Mouse (Mus musculus) heart, embryonic 14.5 days (tissue): ENCODE measurements around the gene Sfxn3. TPM values are rescaled to one million over a fixed set of nuclear protein-coding genes. Genes with fewer than 3 reads are reported as not detected.

Source experiments
- ATAC-seq: fragments of 200-750 bp; cut with Nextera tagmentation; 2 replicates; pipeline ENCODE4 v1.8.0; 2017; ENCODE audit warnings: low read depth, moderate TSS enrichment; ENCODE audit not compliant: insufficient number of reproducible peaks, insufficient read depth, low FRiP score
- H3K27ac ChIP-seq, 2 experiments: fragments of 200-500 bp in 1 of 2; fragments of 300-500 bp in 1 of 2; sonication (generic) in 1 of 2; replicated peaks in 1 of 2; 2 replicates each; pipeline ENCODE4 v1.5.1; 2012 to 2014; ENCODE audit warnings: low read depth in 2 of 2, low read length in 2 of 2, control low read depth in 1 of 2, mild to moderate bottlenecking in 1 of 2, mixed read lengths in 1 of 2; ENCODE audit not compliant: control insufficient read depth in 1 of 2, insufficient read depth in 1 of 2
- H3K27me3 ChIP-seq: fragments of 300-500 bp; sonication (generic); 2 replicates; pipeline ENCODE4 v1.6.1; 2014; ENCODE audit warnings: mild to moderate bottlenecking, low read length, control low read depth; ENCODE audit not compliant: control insufficient read depth, insufficient read depth
- H3K36me3 ChIP-seq: fragments of 300-500 bp; sonication (generic); 2 replicates; pipeline ENCODE4 v1.6.1; 2014; ENCODE audit warnings: mild to moderate bottlenecking, control low read depth, low read length, mixed read lengths; ENCODE audit not compliant: control insufficient read depth, insufficient read depth
- H3K4me1 ChIP-seq, 2 experiments: fragments of 200-500 bp in 1 of 2; fragments of 300-500 bp in 1 of 2; sonication (generic) in 1 of 2; 2 replicates each; pipeline ENCODE4 v1.6.1; 2012 to 2014; ENCODE audit warnings: low read length in 2 of 2, control low read depth in 1 of 2, mixed read lengths in 1 of 2; ENCODE audit not compliant: control insufficient read depth in 2 of 2, insufficient read depth in 2 of 2
- H3K4me2 ChIP-seq: fragments of 300-500 bp; sonication (generic); 2 replicates; pipeline ENCODE4 v1.6.1; 2014; ENCODE audit warnings: mild to moderate bottlenecking, low read length
- H3K4me3 ChIP-seq, 2 experiments: fragments of 200-500 bp in 1 of 2; fragments of 300-500 bp in 1 of 2; sonication (generic) in 1 of 2; 2 replicates each; pipeline ENCODE4 v1.5.1; 2012 to 2014; ENCODE audit warnings: low read length in 2 of 2, mild to moderate bottlenecking in 2 of 2, control low read depth in 1 of 2, low read depth in 1 of 2, moderate library complexity in 1 of 2; ENCODE audit not compliant: control insufficient read depth in 1 of 2, insufficient read depth in 1 of 2
- H3K9ac ChIP-seq: fragments of 300-500 bp; sonication (generic); 2 replicates; pipeline ENCODE4 v1.6.1; 2014; ENCODE audit warnings: mild to moderate bottlenecking, low read length
- H3K9me3 ChIP-seq: fragments of 300-500 bp; sonication (generic); 2 replicates; pipeline ENCODE4 v1.6.1; 2016; ENCODE audit warnings: low read length, control low read depth; ENCODE audit not compliant: control insufficient read depth
- WGBS: fragments of 180-500 bp; shearing (Covaris S2); extraction: QIAGEN DNeasy Blood & Tissue Kit; methylation state at CpG from one replicate; pipeline ENCODE4 v1.1.7; 2014; 5-methylcytosine and 5-hydroxymethylcytosine counted together
- polyA plus RNA-seq: library from polyadenylated mRNA; unstranded; fragments of >200 nt; fragmentation: Nextera tagmentation; extraction: Ambion mirVana; gene quantifications from 2 replicates; pipeline ENCODE4 v1.2.1, GENCODE M21; 2014

The Sfxn3 gene
- polyA plus RNA-seq, 1 experiment from 2014 or later, result 18.2 TPM

- H3K27ac ChIP-seq, result no peak overlapping the region
- WGBS, result 32% methylated on average over 13 of the region's 13 CpGs
- H3K27me3 ChIP-seq, result peaks cover 37% of the 10 kb centered on the region
- no peak overlapping the region for H3K4me2 ChIP-seq
- no peaks in the 10 kb centered on the region for H3K4me1 ChIP-seq
- no peak for ATAC-seq
- no peak overlapping the region for H3K9ac ChIP-seq
- no peaks in the 10 kb centered on the region for H3K9me3 ChIP-seq
- H3K4me3 ChIP-seq, result no peak overlapping the region
- no peaks in the 10 kb centered on the region for H3K36me3 ChIP-seq
Observed at GRCm38 (mm10) chr19:45040214-45040613, 7.1 kb upstream of the Sfxn3 start.

DNA sequence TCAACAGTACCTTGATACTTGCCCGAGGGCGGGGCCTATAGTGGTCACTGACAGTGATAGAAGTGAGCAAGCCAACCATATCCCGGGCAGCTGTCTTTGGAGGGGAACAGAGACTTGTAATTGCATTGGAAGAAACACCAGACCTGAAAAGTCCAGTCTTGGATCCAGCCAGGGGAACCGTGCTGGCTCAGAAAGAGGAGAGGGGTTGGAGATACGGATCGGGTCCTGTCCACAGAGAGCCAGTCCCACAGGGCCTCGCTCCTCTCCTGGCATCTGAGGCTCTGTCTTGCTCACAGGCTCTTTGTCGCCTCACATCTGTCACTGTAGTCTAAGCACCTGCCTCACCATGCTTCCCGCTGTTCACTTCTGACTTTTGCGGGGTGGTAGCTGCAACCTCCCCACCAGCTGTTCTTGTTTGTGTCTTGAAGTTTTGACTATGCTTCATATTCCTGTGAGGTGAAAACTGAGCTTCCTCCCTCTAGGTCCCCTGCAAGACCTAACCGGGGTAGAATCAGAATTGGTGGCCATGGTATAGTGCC is 2.8 kb upstream of the Sfxn3 start:
- Histone ChIP-seq H3K27ac (no peak overlapping the region), H3K27me3 (peaks cover 46% of the 10 kb centered on the region), H3K4me2 (no peak overlapping the region), H3K4me1 (peaks cover 7 to 21% of the 10 kb centered on the region in 2 experiments), H3K4me3 (no peak overlapping the region), H3K9me3 (no peaks in the 10 kb centered on the region), H3K36me3 (peaks cover 5% of the 10 kb centered on the region; the same call in 1 of the 2 replicates), H3K9ac (no peak overlapping the region)
- 51% methylated on average over 11 of the region's 11 CpGs for WGBS
- no peak for ATAC-seq

DNA sequence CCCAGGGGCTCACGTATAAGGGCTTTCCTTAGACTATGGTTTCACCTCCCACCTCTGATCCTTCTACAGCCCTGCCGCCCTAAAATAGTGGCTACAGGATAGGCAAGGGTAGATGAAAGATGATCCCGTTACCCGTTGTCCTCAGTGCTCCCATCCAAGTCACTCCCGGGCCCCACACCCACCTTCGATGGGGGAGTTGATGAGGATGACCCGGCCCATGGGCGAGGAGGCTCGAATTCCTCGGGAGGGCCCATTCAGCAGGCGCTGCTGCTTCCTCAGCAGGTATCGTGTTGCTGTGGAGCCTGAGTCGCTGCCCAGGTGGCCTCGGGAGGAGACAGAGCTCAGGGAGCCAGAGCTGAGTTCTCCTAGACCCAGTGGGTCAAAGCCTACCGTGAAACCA is 2.1 kb upstream of the Sfxn3 start:
- Histone ChIP-seq H3K9me3 (no peaks in the 10 kb centered on the region), H3K4me2 (no peak overlapping the region), H3K27me3 (peaks cover 42% of the 10 kb centered on the region), H3K27ac (no peak overlapping the region), H3K9ac (no peak overlapping the region), H3K4me1 (peaks cover 7 to 21% of the 10 kb centered on the region in 2 experiments), H3K4me3 (no peak overlapping the region), H3K36me3 (peaks cover 10% of the 10 kb centered on the region)
- ATAC-seq, result no peak
- 32% methylated on average over 15 of the region's 15 CpGs for WGBS

DNA sequence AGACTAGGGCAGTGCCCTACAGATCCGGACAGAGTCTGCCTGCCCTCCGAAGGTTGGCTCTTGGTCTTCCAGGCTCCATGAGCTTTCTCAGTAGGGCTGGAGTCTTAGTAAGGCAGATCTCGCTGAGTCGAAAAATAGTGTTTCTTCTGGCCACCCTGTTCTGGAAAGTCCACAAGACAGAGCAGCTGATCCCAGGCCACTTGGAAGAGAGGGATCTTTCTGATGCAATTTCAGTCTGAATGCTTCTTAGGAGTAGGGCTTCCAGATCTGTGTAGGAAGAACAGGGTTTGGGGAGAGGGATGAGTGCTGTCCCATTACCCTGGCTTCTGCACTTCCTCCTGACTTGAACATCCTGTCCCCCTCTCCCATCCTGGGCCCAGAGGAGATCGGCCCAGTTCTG is 1.7 kb upstream of the Sfxn3 start, which contains the start of gene Pdzd7:
Gene Pdzd7, minus strand, starts transcription at position 67 of the 400 bp plus-strand sequence.
- peak within 1 kb of the TSS; percentile 56 to 59 for H3K4me3 ChIP-seq
- no peak for ATAC-seq

DNA sequence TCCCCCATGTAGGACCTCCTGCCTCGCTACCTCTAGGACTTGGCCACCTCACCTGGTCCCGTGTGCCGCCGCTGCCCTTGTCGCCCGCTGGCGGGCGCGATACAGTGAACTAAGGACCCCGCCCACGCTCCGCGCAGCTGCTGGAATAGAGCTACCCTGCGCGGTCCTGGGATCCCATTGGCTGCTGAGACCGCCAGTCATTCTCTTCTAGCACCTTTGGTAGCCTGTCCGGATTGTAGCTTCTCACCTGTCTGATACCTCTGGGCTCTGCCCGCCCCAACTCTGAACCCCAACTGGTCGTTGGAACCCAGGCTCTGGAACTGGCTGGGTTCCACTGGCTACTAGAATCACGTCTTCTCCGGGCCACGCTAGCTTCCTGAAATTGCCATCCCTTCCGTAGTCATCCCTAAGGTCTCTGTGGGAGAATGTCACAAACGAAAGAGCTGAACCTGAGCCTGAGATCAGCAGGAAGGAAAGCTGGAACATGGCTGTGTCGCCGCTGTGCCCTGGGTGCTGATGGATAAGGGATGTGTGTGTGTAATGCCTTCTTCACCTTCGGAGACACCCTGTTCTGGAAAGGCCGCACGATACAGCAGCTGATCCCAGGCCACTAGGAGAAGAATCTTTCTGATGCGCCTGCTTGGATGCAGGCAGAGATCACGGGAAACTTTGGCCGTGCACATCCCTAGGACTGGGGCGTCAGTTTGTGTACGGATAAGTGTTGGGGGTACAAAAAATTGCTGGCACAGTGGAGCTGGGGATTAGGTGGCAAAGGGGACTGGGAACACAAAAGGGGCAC is 581 bp upstream of the Sfxn3 start:
- peak overlapping the region; percentile 79 for H3K4me2 ChIP-seq
- H3K27me3 ChIP-seq, result peaks cover 33% of the 10 kb centered on the region
- H3K9me3 ChIP-seq, result no peaks in the 10 kb centered on the region
- H3K4me3 ChIP-seq, result peak overlapping the region; percentile 56 to 59
- ATAC-seq, result no peak
- peak overlapping the region; percentile 80 for H3K9ac ChIP-seq
- peaks cover 7 to 21% of the 10 kb centered on the region in 2 experiments for H3K4me1 ChIP-seq
- H3K27ac ChIP-seq, result peak overlapping the region; percentile 88 to 91; a peak in 3 of 4 replicates
- H3K36me3 ChIP-seq, result peaks cover 20% of the 10 kb centered on the region
- WGBS, result 1% methylated on average over 34 of the region's 34 CpGs

More for the DNA sequence above, 1.7 kb upstream of the Sfxn3 start, which contains the start of gene Pdzd7:
- Histone ChIP-seq H3K4me1 (peaks cover 7 to 21% of the 10 kb centered on the region in 2 experiments), H3K27ac (no peak within 1 kb of the TSS), H3K36me3 (peaks cover 14% of the 10 kb centered on the region), H3K9ac (peak within 1 kb of the TSS; percentile 80; the same call in 1 of the 2 replicates), H3K4me2 (peak within 1 kb of the TSS; percentile 79), H3K9me3 (no peaks in the 10 kb centered on the region), H3K27me3 (peaks cover 38% of the 10 kb centered on the region)
- 71% methylated on average over 5 of the region's 5 CpGs for WGBS

DNA sequence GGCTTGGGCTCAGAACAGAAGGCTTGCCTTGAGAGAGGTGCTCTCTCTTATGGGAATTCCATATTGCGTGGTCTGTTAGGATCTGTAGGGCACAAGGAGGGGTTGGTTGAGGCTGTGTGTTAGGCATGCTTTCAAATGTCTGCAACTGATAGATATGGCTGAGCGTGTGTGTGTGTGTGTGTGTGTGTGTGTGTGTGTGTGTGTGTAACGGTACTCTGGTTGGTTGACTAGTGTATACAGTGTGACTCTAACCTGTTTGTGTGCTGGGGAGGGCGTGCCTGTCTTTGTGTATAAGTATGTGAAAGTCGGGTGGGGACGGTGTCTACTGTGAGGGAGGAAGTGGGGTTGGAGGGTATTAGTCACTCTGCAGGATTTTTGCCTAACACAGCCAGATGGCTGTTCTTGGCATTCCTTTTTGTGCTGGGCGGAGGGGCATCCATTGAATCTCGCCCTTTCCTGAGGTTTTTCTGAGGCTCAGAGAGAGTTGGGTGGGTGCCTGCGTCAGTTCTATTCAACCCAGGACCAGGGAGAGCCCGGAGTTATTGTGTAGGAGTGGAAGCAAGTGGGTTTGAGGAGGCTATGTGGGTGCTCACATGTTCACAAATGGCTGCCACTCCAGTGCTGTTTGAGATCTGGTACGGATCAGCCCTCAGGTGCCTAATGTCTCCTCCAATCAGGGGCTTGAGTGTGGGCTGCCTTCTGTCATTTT is 786 bp downstream of the Sfxn3 start:
- Histone ChIP-seq H3K4me1 (peaks cover 7 to 21% of the 10 kb centered on the region in 2 experiments), H3K27ac (peak overlapping the region; percentile 88 to 91), H3K36me3 (peaks cover 33% of the 10 kb centered on the region), H3K9me3 (no peaks in the 10 kb centered on the region), H3K4me2 (peak overlapping the region; percentile 79), H3K9ac (peak overlapping the region; percentile 80), H3K27me3 (peaks cover 30% of the 10 kb centered on the region), H3K4me3 (peak overlapping the region; percentile 56 to 59)
- 35% methylated on average over 11 of the region's 11 CpGs for WGBS
- peak; percentile 65 for ATAC-seq

- peaks cover 40% of the 10 kb centered on the region for H3K36me3 ChIP-seq
- H3K9ac ChIP-seq, result peak overlapping the region; percentile 80
- H3K27me3 ChIP-seq, result peaks cover 23% of the 10 kb centered on the region
- no peak for ATAC-seq
- peak overlapping the region; percentile 79 for H3K4me2 ChIP-seq
- 76% methylated on average over 12 of the region's 12 CpGs for WGBS
- H3K9me3 ChIP-seq, result no peaks in the 10 kb centered on the region
- peaks cover 7 to 21% of the 10 kb centered on the region in 2 experiments for H3K4me1 ChIP-seq
- H3K27ac ChIP-seq, result peak overlapping the region; percentile 88 to 91
- H3K4me3 ChIP-seq, result peak overlapping the region; percentile 56 to 59
Observed at GRCm38 (mm10) chr19:45048644-45049365, 1.5 kb downstream of the Sfxn3 start.
